Mouse (Mus musculus) layer of hippocampus, adult 8-10 months (tissue): ENCODE results near the gene Gss. TPM values are rescaled to one million over a fixed set of nuclear protein-coding genes. Genes with fewer than 3 reads are reported as not detected.
"Not testable (repeated sequence)": the region's sequence is repeated elsewhere in the genome, so short reads cannot be mapped to it uniquely, and the experiment has no call there.

Source experiments
- DNase-seq, 2 experiments: peaks; one replicate each; pipeline ENCODE4 v3.0.0; 2022; ENCODE audit warnings: low spot score in 2 of 2
- total RNA-seq, 4 experiments: library from RNA; stranded (reverse); gene quantifications; 2 replicates each; pipeline ENCODE4 v1.2.4; 2022

The Gss gene
- total RNA-seq, 4 experiments from 2014 or later = 21.4 to 26.8 (median 22.2) TPM

DNA sequence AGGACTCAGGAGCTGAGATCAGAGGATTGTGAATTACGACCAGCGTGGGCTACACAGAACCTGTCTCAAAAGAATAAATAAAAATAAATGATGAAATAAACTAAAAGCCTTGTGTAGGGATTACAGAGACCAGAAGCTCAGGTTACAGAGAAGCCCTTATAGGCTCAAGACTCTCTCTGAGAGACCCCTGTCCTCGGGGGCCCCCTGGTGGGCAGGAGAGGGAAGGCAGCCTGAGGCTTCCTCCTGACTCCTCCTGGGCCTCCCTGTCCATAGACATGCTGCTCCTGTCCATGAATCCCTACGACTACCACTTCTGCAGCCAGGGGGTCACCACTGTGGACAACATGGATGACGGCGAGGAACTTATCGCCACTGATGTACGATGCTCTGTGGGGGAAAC lies 27.2 kb upstream of the Gss start:
- DNase-seq = peak in 1 of 2 experiments; percentile 89

DNA sequence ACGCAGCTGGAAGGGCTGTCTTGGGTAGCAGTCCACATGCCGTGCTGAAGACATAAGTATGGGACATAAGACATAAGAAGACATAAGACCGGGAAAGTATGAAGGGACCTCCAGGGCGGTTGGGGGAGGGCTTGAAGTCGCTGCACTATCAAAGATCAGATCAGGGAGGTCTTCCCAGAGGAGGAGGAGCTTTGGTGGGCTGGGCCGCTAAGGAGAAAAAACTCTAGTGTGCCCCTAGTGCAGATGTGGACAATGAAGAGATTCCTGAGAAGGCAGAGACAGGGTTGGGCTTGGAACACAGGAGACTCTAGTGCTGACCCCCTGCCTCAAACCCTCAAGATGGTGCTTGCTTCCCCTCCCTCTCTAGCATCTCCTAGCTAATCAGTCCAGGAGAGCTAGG lies 24.4 kb upstream of the Gss start:
- DNase-seq = no peak

DNA sequence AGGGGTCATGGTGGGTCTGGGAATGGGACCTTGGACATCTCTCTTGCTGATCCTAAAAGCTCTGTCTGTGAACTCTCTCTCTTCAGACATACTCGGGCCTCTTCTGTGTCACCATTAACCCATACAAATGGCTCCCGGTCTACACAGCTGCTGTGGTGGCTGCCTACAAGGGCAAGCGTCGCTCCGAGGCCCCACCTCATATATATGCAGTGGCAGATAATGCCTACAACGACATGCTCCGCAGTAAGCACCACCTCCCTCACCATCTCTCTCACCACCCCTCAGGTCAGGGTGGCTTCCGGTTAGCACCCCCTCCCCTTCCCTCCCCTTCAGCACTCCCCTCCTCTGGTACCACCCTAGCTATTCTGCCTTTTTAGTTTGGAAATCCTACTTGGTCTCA lies 21.3 kb upstream of the Gss start:
- DNase-seq = no peak

DNA sequence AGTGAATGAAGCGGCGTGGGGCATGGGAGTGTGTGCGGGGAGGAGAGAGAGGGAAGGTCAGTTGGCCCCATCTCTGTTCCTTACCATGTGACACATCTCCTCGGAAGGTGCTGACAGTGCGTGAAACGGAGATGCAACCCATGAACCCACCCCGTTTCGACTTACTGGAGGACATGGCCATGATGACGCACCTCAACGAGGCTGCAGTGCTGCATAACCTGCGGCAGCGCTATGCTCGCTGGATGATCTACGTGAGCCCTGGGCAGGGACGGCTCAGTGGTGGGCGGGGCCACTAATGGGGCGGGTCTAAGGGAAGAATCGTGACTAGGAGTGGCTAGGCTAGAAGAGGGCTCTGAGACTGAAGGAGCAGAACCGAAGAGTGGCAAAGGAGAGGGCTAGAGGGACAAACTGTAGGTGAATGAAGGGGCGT lies 20.7 kb upstream of the Gss start:
- DNase-seq = no peak

DNA sequence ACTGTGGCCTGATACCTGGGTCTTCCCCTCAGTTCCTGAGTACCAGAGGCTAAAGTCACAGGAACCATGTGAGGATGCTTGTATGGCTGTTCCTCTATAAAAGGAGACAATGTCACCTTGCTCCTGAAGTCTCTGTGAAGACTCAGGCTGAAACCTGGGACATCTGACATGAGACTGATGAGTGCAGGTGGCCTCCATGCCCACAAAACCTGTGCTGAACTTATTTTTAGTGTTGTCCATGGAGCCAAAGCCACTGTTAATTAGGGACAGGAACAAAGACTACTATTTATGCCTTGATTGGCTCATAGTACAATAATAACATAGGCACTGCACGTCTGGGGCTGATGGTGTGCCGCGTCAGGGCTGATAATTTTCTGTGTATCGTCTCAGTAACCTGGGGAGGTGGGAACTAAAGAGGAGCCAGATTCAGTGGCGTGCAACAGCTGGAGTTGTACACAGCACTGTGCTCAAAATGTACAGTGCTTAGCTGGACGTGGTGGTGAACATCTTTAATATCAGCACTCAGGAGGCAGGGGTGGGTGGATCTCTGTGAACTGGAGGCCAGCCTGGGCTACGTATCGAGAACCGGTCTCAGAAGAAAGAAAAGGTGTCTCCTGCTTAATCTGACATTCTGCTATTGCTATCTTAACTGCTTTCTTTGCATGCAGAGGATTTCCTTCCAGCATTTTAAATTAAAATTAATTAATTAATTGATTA lies 19.4 kb upstream of the Gss start:
- DNase-seq = no peak

DNA sequence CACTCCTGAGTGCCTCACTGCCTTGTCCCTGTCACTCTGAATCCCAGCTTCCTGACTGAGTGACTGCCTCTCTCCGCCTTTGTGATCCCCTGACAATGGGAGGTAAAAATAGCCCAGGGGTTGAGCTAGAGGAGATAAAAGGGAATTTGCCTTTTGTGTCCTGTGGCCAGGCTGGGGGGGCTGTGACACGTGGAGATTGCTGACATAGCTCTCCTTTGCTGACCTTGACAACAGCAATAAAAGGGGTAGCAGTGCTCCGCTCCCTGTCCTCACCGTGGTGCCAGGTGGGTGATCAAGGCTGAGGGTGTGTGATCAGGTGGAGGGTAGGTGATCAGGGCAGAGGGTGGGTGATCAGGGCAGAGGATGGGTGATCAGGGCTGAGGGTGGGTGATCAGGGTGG lies 18.4 kb upstream of the Gss start, which contains the start of gene Myh7b:
Myh7b (plus strand) TSS at position 235 of the 400 bp plus-strand sequence.
- DNase-seq = no peak

DNA sequence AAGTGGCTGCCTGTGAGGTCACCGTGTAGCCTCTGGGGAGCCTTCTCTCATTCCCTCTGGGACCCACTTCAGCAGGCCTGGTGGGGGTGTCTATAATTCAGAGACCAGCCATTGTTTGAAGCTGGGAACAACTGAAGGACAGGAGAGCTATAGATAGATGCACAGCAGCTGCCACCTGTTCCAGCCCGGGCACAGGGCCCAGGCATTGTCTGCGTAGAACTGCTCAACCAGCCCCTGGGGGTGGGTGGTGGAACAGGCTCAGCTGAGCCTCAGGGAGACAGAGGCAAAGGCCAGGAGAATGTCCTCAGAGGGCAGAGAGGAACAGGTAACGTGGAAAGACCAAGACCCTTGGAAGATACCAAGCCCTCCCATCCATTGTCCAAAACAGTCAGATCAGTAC lies 13.8 kb upstream of the Gss start:
- peak; percentile 57 to 72 for DNase-seq

DNA sequence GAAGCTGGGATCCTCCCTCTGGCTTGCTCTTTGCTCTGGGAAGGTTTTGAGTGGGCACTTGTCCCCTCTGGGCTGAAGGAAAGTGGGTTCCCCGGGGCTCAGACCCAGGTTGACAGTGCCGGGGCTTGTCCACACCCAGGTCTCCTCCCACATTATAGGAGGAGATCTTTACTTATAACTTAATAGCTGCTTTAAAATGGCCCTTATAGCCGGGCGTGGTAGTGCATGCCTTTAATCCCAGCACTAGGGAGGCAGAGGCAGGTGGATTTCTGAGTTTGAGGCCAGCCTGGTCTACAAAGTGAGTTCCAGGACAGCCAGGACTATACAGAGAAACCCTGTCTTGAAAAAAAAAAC lies 12.6 kb upstream of the Gss start:
- not testable (repeated sequence) for DNase-seq

DNA sequence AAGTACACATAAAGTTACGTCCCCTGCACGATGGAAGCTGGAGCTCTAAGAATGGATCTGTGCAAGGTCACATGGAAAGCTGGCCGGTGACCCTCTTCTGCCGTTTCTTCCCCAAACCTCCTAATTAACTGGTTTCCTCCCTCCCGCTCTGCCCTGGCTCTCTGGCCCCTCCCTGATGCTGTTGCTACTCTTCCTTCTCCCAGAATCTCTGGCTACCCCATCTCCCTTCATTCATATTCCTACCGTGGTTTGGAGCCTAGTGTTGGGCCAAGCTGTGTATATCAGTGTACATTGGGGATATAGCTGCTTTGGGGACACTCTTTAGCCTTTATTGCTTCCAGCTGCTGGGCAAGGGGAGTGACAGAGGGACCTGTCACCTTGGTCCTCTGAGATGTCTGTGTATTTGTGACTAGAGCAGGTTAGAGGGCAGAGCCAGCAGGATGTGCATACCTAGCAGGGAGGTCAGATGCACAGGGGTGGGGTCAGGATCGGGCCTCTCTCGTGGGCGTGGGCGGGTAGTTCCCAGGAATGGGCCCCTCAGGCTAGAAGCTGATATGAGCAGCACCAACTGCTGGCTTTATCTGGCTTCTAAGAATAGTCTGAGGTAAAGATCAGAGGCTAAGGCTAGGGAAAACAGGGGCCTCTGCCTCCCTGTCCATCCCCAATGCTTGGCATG lies 12.1 kb upstream of the Gss start:
- DNase-seq = no peak

DNA sequence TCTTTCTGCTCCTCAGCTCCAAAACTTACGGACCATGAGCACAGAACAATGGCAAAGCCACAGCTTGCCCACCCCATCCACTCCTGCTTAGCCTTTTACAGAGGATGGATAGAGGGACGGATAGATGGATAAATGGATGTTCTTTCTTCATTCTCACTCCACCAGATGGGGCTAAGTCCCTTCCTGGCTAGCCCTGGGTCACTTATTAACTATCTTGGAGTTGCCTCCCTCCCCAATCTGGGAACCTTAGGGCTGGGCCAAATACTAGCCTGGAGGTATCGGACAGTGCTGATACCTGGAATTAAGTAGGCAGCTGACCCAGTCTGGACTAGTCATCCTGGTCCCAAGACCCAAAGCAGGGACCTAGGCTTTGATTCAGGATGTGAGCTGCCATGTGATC lies 11.1 kb upstream of the Gss start:
- no peak for DNase-seq

DNA sequence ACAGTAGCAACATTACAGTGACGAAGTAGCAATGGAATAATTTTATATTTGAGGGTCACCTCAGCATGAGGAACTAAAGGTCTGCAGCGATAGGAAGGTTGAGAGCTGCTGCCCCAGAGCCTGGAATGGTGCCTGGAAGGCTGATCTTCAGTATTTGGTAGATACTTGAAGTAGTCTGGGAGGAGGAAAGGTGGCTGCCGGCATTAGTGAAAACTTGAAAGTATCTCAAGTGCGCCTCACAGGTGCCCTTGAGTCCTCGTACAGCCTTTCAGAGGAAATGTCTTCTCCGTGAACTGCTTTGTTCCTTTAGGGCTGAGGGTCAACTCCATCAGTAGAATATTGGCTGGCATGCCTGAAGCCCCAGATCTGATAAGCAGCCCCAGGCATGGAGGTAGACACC lies 2.9 kb upstream of the Gss start:
- no peak for DNase-seq

DNA sequence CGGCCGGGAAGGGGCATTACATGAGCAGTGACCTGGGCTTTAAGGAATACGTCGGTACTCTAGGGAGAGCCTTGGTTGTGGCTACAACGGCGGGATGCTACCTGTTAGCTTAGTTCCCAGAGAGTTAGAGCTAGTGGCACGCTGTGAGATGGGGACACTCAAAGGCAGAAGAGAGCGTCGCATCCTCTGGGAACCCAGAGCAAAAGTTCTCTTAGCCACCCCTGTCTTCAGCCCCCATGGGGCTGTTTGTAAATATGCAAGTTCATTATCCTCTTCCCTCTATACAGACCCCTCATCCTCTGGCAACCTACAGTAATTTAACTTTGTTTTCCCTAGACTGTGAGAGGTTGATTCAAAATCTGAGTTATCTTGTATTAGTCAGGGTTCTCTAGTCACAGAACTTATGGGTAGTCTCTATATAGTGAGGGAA lies 259 bp upstream of the Gss start:
- DNase-seq = no peak

DNA sequence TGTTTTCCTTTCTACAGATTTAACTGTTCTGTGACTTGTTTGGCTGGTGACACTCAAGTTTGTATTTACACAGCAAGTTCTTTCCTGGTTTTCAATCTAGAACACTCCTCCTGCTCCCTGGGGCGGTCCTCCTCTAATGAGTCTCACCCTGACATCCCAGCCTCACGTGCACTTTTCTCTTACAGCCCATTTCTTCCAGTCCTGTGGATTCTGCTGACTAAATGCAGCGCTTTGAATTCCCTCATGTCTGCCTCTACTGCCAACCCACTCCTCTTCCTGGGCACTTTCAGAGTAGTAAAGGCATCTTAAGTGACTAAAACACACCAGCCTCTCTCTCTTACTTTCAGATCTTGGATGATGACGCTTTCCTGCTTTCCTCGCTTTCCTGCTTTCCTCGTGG lies 934 bp downstream of the Gss start:
- no peak for DNase-seq

DNA sequence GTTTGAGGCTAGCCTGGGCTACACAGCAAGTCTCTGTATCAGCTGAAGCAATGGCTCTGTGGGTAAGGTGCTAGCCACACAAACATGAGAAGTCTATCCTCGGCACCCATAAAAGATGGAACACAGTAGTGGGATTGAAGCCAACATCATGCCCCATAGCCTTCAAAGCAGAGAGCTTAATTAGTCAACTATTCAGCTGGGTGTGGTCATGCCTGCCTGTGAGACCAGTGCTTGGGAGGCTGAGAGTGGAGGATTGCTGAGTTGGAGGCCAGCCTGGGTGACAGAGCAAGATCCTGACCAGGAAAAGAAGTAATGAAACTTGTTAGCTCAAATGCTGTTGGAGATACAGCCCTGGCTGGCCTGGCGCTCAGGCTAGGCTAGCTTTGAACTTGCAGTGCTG lies 1.7 kb downstream of the Gss start:
- no peak for DNase-seq

DNA sequence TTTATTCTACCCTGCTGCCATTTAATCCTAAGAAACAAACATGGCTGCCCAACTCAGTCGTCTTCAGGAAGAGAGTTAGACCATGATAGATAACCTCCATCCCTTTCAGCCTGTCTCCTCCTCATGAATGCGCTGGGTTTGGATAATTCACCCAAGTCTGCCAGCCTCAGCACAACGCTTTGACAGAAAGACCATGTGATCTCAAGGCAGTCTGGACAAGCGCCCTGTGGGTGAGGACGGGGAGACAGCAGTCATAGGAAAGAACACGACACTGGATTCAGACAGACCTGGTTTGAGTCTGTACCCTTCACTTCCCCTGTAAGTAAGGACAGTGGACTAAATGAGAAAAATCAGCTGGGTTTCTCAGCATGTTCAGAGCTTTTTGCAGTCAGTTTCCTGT lies 3.1 kb downstream of the Gss start:
- DNase-seq = no peak

DNA sequence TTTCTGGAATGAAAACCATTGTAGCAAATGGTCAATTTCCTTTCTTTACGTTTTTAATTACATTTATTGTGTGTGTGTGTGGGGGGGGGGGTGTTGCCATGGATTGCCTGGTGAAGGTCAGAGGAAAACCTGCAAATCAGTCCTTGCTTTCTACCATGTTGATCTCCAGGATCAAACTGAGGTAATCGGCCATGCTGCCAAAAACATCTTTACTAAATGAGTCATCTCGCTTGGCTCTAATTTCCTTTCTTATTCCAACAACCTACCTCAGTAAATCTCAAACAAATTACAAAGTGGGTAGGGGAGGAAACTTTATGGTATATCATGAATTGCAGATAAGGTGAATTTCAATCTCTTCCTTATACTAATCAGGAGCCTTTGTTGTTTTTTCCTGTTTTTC lies 4.5 kb downstream of the Gss start:
- DNase-seq = no peak

DNA sequence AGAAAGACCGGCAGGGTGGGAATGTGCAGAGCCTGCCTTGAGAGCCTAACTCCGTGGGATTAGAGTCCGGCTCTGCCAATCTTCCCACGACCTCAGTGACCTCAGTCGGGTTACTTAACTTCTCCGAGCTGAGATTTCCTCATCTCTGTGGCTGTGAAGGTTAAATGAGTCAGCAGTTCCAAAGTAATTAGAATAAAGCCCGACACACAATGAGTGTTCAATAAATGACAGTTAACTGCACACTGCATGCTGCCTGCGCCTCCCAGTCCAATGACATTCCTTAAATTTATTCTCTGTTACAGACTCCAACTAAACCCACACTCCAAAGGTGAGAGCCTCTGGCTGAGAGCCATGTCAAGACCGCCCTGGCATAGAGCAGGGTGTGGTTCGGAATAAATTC lies 7.1 kb downstream of the Gss start:
- no peak for DNase-seq

DNA sequence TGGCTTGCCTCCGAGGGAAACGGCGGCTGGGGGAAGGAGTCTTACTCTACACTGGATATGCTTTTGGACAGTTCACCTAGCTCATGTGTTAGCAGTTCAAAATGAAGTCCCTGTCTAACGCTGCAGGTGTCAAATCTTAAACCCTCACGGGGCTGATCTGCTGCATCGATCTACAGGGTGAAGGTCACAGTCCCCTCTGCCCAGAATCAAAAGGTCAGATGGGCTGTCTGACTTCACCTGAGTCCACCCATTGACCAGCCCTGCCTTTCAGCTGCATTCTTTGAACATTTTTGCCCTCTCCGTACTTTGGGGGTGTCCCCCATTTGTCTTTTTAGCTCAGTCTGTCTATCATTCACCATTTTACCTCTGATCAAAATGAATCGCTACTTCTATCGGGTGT lies 7.5 kb downstream of the Gss start:
- no peak for DNase-seq

DNA sequence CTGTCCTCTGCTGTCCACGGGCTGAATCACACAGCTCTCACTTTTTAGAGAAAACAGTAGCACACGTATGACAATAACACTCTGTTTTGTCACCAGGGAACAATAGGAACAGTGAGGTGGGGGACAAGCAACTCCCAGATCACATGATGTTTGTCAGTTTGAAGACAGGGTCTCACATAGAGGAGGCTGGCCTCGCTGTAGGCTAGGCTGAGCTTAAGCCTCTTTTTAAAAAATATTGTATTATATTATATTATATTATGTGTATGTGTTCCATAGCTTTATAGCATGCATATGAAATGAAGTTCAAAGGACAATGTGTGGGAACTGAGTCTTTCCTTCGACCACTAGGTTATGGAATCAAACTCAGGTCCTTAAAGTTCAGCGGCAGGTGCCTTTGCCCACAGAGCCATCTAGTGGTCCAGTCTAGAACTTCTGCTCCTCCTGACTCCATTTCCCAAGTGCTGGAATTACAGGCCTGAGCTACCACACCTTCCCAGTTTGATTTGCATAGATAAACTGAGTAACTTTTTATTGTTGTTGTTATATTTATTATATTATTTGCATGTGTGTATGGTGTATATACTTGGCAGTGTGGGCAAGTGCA lies 8.6 kb downstream of the Gss start:
- DNase-seq = peak in 1 of 2 experiments; percentile 59

DNA sequence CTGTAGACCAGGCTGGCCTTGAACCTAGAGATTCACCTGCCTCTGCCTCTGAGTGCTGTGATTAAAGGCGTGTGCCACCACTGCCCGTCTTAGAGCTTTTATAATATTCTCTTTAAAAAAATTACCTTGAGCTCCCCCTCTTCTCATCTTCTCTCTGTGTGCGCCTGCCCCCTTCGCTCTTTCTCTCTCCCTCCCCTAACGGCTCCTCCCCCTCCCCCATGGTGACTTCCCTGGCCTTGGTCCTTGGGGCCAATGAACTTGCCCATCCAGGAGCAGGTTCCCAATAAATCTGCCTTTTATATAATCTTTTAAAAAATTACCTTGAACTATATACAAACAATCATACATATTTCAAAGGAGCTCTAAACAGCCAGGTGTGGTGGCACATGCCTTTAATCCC lies 9.6 kb downstream of the Gss start:
- no peak for DNase-seq

DNA sequence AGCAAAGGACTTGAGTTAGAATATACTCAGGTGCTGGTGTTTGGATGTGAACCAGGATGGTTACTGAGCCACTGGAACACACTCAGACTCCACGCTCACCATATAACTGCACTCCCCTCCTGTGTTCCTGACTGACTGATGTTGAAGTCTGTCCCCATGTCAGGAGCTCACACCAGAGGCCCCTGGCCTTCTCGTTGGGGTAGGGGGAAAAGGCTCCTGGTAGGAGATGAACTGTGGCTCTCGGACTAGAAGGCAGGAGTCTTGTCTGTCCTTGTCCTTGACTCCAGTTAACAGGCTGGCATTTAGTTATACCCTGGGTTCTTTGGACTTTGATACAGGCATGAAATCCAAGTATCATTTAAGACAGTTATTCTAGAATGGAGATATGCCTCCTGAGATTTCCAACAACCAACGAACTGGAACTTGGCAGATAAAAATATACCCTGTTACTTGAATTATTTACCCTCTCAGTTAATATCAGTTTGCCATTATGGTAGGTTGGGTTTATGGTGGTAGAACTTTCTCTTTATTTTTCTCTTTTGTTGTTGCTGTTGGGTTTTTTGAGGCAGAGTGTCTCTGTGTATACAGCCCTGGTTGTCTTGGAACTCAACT lies 10.1 kb downstream of the Gss start:
- DNase-seq = no peak

DNA sequence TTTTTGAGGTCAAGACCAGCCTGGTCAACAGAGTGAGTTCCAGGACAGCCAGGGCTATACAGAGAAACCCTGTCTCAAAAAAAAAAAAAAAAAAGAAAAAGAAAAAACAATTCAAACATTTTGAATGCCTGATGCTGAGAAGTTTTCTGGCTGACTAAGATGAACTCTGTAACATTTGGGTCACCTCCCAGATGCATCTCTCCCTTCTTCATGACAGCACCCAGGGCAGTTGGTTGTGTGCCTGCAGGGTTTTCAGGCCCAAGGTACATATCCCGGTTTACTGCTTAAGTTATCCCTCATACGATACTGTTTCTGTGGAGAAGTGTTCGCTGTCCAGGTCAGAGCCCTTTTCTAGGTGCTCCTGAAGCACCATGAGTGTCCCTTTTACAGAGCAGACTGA lies 12.3 kb downstream of the Gss start:
- no peak for DNase-seq
